Mouse (Mus musculus): ENCODE measurements at regions not wholly inside any gene's neighbourhood (a gene's known extent, or its start where the extent isn't known, plus 50 kb on each side); places are given as distances from the start of the nearest gene placed in this dataset.
A peak's percentile ranks its signal among the peaks of the same experiment; 100 is the strongest.

- DNase-seq = peak; percentile 56
These were observed 77.7 kb downstream of the Fam76b start for GRCm38 (mm10) chr9:13905086-13905669.

GRCm38 (mm10) chr9:13906736-13907135 lies 79.2 kb downstream of the Fam76b start:
- peak; percentile 70 for DNase-seq

- peak; percentile 90 for DNase-seq
These were observed 82.1 kb downstream of the Fam76b start for GRCm38 (mm10) chr9:13909604-13910003.

GRCm38 (mm10) chr9:13910091-13910490 lies 82.6 kb downstream of the Fam76b start:
- DNase-seq = peak; percentile 93

GRCm38 (mm10) chr9:13913459-13913858 lies 85.9 kb downstream of the Fam76b start:
- DNase-seq = peak; percentile 21

GRCm38 (mm10) chr9:13914131-13914530 lies 86.6 kb downstream of the Fam76b start:
- DNase-seq = peak; percentile 64

- DNase-seq = peak; percentile 84
These were observed 87.3 kb downstream of the Fam76b start for GRCm38 (mm10) chr9:13914847-13915246.

- peak; percentile 76 for DNase-seq
These were observed 89.3 kb downstream of the Fam76b start for GRCm38 (mm10) chr9:13916837-13917236.

- DNase-seq = peak; percentile 71
These were observed 91.2 kb downstream of the Fam76b start for GRCm38 (mm10) chr9:13918606-13919202.

- peak; percentile 60 for DNase-seq
These were observed 92.4 kb downstream of the Fam76b start for GRCm38 (mm10) chr9:13919739-13920410.

- peak; percentile 12 for DNase-seq
These were observed 93.1 kb downstream of the Fam76b start for GRCm38 (mm10) chr9:13920623-13921022.

GRCm38 (mm10) chr9:13932001-13932508 lies 104.5 kb downstream of the Fam76b start:
- peak; percentile 72 for DNase-seq

GRCm38 (mm10) chr9:13933404-13933803 lies 105.9 kb downstream of the Fam76b start:
- peak; percentile 57 for DNase-seq

- DNase-seq = peak; percentile 73
These were observed 109.8 kb downstream of the Fam76b start for GRCm38 (mm10) chr9:13937301-13937700.

GRCm38 (mm10) chr9:13946519-13946918 lies 119.0 kb downstream of the Fam76b start:
- peak; percentile 29 for DNase-seq

GRCm38 (mm10) chr9:13952157-13952556 lies 124.6 kb downstream of the Fam76b start:
- peak; percentile 25 for DNase-seq

- no peak for DNase-seq
These were observed 135.7 kb downstream of the Fam76b start for GRCm38 (mm10) chr9:13963140-13963763.

- no peak for DNase-seq
These were observed 136.3 kb downstream of the Fam76b start for GRCm38 (mm10) chr9:13963796-13964195.

- DNase-seq = no peak
These were observed 136.7 kb downstream of the Fam76b start for GRCm38 (mm10) chr9:13964256-13964655.

GRCm38 (mm10) chr9:13966212-13966611 lies 138.7 kb downstream of the Fam76b start:
- peak; percentile 68 for DNase-seq

GRCm38 (mm10) chr9:13969262-13969661 lies 141.7 kb downstream of the Fam76b start:
- DNase-seq = peak; percentile 87

GRCm38 (mm10) chr9:13973600-13973999 lies 146.1 kb downstream of the Fam76b start:
- peak; percentile 51 for DNase-seq

GRCm38 (mm10) chr9:13974870-13975269 lies 147.4 kb downstream of the Fam76b start:
- DNase-seq = peak; percentile 54
